Mouse (Mus musculus) midbrain, postnatal 0 days (tissue): ENCODE measurements around the gene Eln. TPM values are rescaled to one million over a fixed set of nuclear protein-coding genes. Genes with fewer than 3 reads are reported as not detected.

Experiments used
- ATAC-seq: fragments of 200-750 bp; cut with Nextera tagmentation; 2 replicates; pipeline ENCODE4 v1.8.0; 2017; ENCODE audit warnings: moderate number of reproducible peaks, mild to moderate bottlenecking, moderate TSS enrichment, moderate library complexity; ENCODE audit not compliant: low FRiP score
- DNase-seq: peaks from one replicate; pipeline ENCODE4 v3.0.0-alpha.2; 2015; ENCODE audit warnings: low spot score
- H3K27ac ChIP-seq: fragments of 300-500 bp; sonication (generic); 2 replicates; pipeline ENCODE4 v1.5.1; 2014; ENCODE audit warnings: low read depth, mild to moderate bottlenecking, low read length, mixed read lengths
- H3K27me3 ChIP-seq: fragments of 300-500 bp; sonication (generic); 2 replicates; pipeline ENCODE4 v1.6.1; 2014; ENCODE audit warnings: low read length, control low read depth, mixed read lengths; ENCODE audit not compliant: insufficient read depth
- H3K36me3 ChIP-seq: fragments of 300-500 bp; sonication (generic); 2 replicates; pipeline ENCODE4 v1.6.1; 2014; ENCODE audit warnings: low read length, control low read depth, mixed read lengths; ENCODE audit not compliant: insufficient read depth
- H3K4me1 ChIP-seq: fragments of 300-500 bp; sonication (generic); 2 replicates; pipeline ENCODE4 v1.6.1; 2014; ENCODE audit warnings: mild to moderate bottlenecking, control low read depth, antibody characterized with exemption, low read length, mixed read lengths; ENCODE audit not compliant: insufficient read depth
- H3K4me2 ChIP-seq: fragments of 300-500 bp; sonication (generic); 2 replicates; pipeline ENCODE4 v1.6.1; 2014; ENCODE audit warnings: low read depth, mild to moderate bottlenecking, low read length, mixed read lengths; ENCODE audit not compliant: poor library complexity, severe bottlenecking
- H3K4me3 ChIP-seq: fragments of 300-500 bp; sonication (generic); 2 replicates; pipeline ENCODE4 v1.5.1; 2014; ENCODE audit warnings: low read depth, mild to moderate bottlenecking, low read length, moderate library complexity
- H3K9ac ChIP-seq: fragments of 300-500 bp; sonication (generic); replicated peaks from 2 replicates; pipeline ENCODE4 v1.6.1; 2014; ENCODE audit warnings: mild to moderate bottlenecking, low read length, moderate library complexity, mixed read lengths; ENCODE audit not compliant: poor library complexity, severe bottlenecking
- H3K9me3 ChIP-seq: fragments of 300-500 bp; sonication (generic); 2 replicates; pipeline ENCODE4 v1.6.1; 2016; ENCODE audit warnings: low read length, control low read depth
- CTCF ChIP-seq: IDR thresholded peaks from 2 replicates; pipeline ENCODE4 v1.5.1; 2016; ENCODE audit warnings: antibody characterized with exemption, mild to moderate bottlenecking
- WGBS: fragments of 180-500 bp; shearing (Covaris S2); extraction: QIAGEN DNeasy Blood & Tissue Kit; methylation state at CpG from one replicate; pipeline ENCODE4 v1.1.7; 2014; 5-methylcytosine and 5-hydroxymethylcytosine counted together
- polyA plus RNA-seq: library from polyadenylated mRNA; unstranded; fragments of >200 nt; fragmentation: Nextera tagmentation; extraction: Ambion mirVana; gene quantifications from 2 replicates; pipeline ENCODE4 v1.2.1, GENCODE M21; 2015
- total RNA-seq: library from RNA; depleted of rRNA; stranded (reverse); fragments of >200 nt; gene quantifications from 2 replicates; pipeline ENCODE4 v1.2.3, GENCODE M21; 2014; rRNA removed

Gene Eln
- total RNA-seq (27.7 and 35.8 TPM in 2 replicates), polyA plus RNA-seq (35.0 and 36.2 TPM in 2 replicates)

DNA sequence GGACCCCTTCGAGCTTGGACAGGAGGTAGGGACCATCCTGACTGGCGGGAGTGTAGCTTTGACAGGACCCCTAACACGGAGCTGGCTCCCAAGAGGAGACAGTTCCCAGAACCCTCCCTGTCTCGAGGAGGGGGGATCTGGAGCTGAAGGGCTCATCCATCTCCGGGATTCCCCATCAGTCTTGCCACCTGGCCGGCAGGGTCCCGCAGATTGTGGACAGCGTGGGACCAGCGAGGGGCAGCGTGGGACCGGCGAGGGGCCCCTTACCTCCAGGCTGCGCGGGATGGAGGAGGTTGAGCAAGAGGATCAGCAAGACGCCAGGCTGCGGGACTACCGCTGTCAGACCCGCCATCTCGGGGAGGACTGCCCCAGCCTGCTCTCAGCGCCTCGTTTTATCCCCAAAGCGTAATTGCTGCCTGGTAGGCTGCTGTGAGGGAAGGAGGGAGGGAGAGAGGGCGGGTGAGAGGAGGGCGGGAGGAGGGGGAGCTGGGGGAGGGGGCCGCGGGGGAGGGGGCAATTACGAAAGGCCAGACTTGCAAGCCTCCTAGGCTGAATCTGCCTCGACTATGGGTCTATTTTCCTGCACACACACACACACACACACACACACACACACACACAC lies at the start of gene Eln:
TSS of gene Eln (minus strand) at position 434 of the 622 bp plus-strand sequence.
- H3K9me3 ChIP-seq = no peaks in the 10 kb centered on the region
- DNase-seq = peak; percentile 50
- H3K27me3 ChIP-seq = no peaks in the 10 kb centered on the region
- peak within 1 kb of the TSS; percentile 74 for H3K9ac ChIP-seq
- TF ChIP-seq CTCF = no peak
- ATAC-seq = peak; percentile 39
- H3K4me3 ChIP-seq = peak within 1 kb of the TSS; percentile 47
- H3K27ac ChIP-seq = no peak within 1 kb of the TSS
- H3K4me1 ChIP-seq = peaks cover 14% of the 10 kb centered on the region
- 5% methylated on average over 15 of the region's 28 CpGs for WGBS
- H3K36me3 ChIP-seq = no peaks in the 10 kb centered on the region
- peak within 1 kb of the TSS; percentile 87 for H3K4me2 ChIP-seq

DNA sequence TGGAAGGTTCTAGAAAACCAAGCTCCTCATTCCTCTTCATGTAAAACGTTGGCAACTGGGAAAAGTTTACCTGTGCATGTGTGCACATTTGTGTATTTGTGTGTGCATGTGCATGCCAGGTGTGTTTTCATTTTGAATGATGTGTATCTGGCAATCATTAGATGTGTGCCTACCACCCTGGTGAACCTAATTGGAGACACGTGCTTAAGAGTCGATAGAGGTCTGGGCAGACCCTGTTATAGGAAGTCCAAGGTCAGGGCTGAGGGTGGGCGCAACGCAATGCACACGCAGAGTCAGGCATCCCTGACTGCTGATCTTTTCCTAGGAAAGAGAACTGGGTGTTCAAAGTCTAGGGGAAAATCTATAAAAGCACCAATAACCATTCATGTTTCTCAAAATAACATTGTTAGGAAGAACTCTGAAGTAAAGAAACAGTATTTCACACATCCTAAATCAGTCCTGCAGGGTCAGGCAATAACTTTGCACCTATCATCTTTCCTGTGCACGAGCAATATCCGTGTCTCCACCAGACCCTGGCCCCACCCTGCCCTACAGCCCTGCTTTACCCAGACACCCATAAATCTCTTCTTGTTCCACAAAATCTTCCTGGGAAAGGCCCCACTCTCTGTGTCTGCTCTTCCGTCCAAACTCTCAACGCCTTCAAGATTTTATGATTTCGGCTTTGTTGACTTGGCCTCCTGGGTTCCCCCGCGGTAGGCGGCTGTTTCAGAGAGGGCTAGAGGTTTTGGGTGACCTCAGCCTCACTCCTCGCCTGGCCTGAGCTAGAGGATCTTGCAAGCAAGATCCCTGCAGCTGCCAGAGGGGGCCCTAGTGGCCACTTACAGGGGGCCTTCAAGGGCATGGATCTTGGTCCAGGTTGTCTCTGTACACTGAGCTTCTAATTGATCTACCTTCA lies 43.2 kb upstream of the Eln start:
- no peak overlapping the region for H3K9ac ChIP-seq
- H3K4me2 ChIP-seq = no peak overlapping the region
- H3K27me3 ChIP-seq = no peaks in the 10 kb centered on the region
- no peak for TF ChIP-seq CTCF
- no peak for DNase-seq
- H3K27ac ChIP-seq = no peak overlapping the region
- H3K4me3 ChIP-seq = no peak overlapping the region
- peaks cover 4% of the 10 kb centered on the region; the same call in 1 of the 2 replicates for H3K4me1 ChIP-seq
- H3K36me3 ChIP-seq = no peaks in the 10 kb centered on the region
- no peak for ATAC-seq
- WGBS = 90% methylated on average over 15 of the region's 15 CpGs
- H3K9me3 ChIP-seq = no peaks in the 10 kb centered on the region

DNA sequence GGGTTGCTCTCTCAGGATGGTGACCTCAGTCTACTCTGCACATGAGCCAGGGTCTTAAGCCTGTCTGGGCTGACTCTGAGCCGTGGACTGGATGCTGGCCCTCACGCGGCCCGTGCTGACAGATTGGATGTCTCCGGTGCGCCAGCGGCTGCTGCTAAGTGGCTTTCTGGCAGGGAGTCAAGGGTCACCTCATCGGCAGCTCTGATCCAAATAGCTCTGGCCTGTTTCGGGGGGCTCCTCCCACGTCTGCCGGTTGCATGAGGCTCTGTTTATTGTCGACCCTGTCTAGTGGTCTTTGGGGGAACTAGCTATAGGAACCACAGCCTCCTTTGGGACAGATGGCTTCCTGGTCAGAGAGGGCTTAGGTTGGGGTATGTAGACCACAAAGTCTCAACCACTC lies 41.1 kb upstream of the Eln start:
- Histone ChIP-seq H3K9ac (no peak overlapping the region), H3K9me3 (no peaks in the 10 kb centered on the region), H3K4me3 (no peak overlapping the region), H3K4me2 (no peak overlapping the region), H3K27ac (no peak overlapping the region), H3K27me3 (no peaks in the 10 kb centered on the region), H3K4me1 (peaks cover 4% of the 10 kb centered on the region; the same call in 1 of the 2 replicates), H3K36me3 (no peaks in the 10 kb centered on the region)
- ATAC-seq = no peak
- DNase-seq = peak; percentile 71
- WGBS = 74% methylated on average over 12 of the region's 12 CpGs
- no peak for TF ChIP-seq CTCF

DNA sequence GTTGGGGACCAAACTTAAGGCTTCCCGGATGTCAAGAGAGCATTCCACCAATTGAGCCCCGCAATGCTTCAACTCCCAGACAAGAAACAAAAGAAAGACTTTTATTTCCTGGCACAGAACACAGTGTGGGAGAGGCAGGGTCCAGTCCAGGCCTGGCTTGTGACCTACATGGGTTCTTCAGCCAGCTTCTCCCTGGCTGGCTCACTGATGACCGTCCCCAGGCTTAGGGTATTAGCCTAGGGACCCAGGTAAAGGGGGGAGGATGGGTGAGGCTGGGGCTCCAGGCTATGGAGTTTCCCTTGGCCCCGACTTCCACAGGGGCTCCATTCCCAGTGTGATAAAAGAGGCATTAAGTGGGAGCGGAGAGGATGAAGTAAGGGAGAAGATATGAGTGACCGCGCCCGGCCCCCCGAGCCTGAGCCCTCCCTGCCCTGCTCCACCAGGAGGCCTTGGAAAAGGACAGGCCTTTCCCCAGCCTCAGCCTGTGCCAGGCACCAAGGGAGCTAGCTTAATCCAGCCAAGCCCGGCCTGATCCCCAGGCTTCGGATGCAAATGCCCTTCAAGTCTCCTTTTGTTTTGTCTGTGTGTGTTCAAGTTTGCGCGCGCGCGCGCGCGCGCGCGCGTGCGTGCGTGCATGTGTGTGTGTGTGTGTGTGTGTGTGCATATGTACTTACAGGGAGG lies 38.7 kb upstream of the Eln start:
- 26% methylated on average over 25 of the region's 25 CpGs for WGBS
- peak overlapping the region; percentile 24 for H3K4me2 ChIP-seq
- 0 out of 2 replicates have a peak, but pooled peaks have one; percentile 56 for ATAC-seq

DNA sequence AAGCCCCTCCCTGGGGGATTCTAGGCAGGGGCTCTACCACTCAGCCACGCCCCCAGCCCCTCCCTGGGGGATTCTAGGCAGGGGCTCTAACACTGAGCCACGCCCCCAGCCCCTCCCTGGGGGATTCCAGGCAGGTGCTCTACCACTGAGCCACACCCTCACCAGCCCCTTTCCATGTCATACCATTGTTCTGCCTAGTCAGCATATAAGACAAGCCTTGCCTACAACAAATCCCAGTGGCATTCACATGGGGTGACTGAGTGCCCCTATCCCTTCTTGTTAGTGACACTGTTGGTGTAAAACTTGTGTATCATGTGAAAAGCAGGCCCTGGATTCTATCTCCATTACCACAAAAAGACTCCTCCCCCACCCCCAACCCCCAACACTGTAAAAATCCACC lies 36.7 kb upstream of the Eln start:
- Histone ChIP-seq H3K9ac (no peak overlapping the region), H3K36me3 (no peaks in the 10 kb centered on the region), H3K9me3 (no peaks in the 10 kb centered on the region), H3K27me3 (no peaks in the 10 kb centered on the region), H3K4me3 (no peak overlapping the region), H3K27ac (no peak overlapping the region), H3K4me1 (peaks cover 4% of the 10 kb centered on the region; the same call in 1 of the 2 replicates), H3K4me2 (no peak overlapping the region)
- no peak for TF ChIP-seq CTCF
- 38% methylated on average over 2 of the region's 2 CpGs for WGBS
- ATAC-seq (no peak), DNase-seq (no peak)

More for the DNA sequence above, 38.7 kb upstream of the Eln start:
- Histone ChIP-seq H3K9me3 (no peaks in the 10 kb centered on the region), H3K36me3 (no peaks in the 10 kb centered on the region), H3K9ac (peak overlapping the region; percentile 44; the same call in 1 of the 2 replicates), H3K4me3 (no peak overlapping the region), H3K27me3 (no peaks in the 10 kb centered on the region), H3K27ac (peak overlapping the region; percentile 68), H3K4me1 (peaks cover 4% of the 10 kb centered on the region; the same call in 1 of the 2 replicates)
- DNase-seq = peak; percentile 52
- no peak for TF ChIP-seq CTCF
